Mouse (Mus musculus) forebrain, postnatal 0 days (tissue): Measurements from ENCODE around the gene Lamb3. TPM values are rescaled to one million over a fixed set of nuclear protein-coding genes. Genes with fewer than 3 reads are reported as not detected.

Source experiments
- ATAC-seq: fragments of 200-750 bp; cut with Nextera tagmentation; 2 replicates; pipeline ENCODE4 v1.8.0; 2017; ENCODE audit warnings: mild to moderate bottlenecking, moderate library complexity
- DNase-seq: peaks from one replicate; pipeline ENCODE4 v3.0.0-alpha.2; 2015
- H3K27ac ChIP-seq: fragments of 300-500 bp; sonication (generic); 2 replicates; pipeline ENCODE4 v1.5.1; 2014; ENCODE audit warnings: low read depth, mild to moderate bottlenecking, antibody characterized with exemption, low read length, moderate library complexity, mixed read lengths
- H3K27me3 ChIP-seq: fragments of 300-500 bp; sonication (generic); 2 replicates; pipeline ENCODE4 v1.6.1; 2014; ENCODE audit warnings: mild to moderate bottlenecking, low read length, mixed read lengths; ENCODE audit not compliant: insufficient read depth
- H3K36me3 ChIP-seq: fragments of 300-500 bp; sonication (generic); 2 replicates; pipeline ENCODE4 v1.6.1; 2014; ENCODE audit warnings: mild to moderate bottlenecking, moderate library complexity; ENCODE audit not compliant: insufficient read depth
- H3K4me1 ChIP-seq: fragments of 300-500 bp; sonication (generic); 2 replicates; pipeline ENCODE4 v1.6.1; 2014; ENCODE audit warnings: antibody characterized with exemption; ENCODE audit not compliant: insufficient read depth
- H3K4me2 ChIP-seq: fragments of 300-500 bp; sonication (generic); 2 replicates; pipeline ENCODE4 v1.6.1; 2014; ENCODE audit warnings: low read depth, mild to moderate bottlenecking, moderate library complexity
- H3K4me3 ChIP-seq: fragments of 300-500 bp; sonication (generic); 2 replicates; pipeline ENCODE4 v1.5.1; 2014; ENCODE audit warnings: low read depth, low read length, mixed read lengths
- H3K9ac ChIP-seq: fragments of 300-500 bp; sonication (generic); 2 replicates; pipeline ENCODE4 v1.6.1; 2014; ENCODE audit warnings: mild to moderate bottlenecking
- H3K9me3 ChIP-seq: fragments of 300-500 bp; sonication (generic); 2 replicates; pipeline ENCODE4 v1.6.1; 2016; ENCODE audit warnings: low read length
- CTCF ChIP-seq: sonication (generic); IDR thresholded peaks from 2 replicates; pipeline ENCODE4 v1.5.1; 2016; ENCODE audit warnings: antibody characterized with exemption, control low read depth, low read depth
- WGBS: fragments of 180-500 bp; shearing (Covaris S2); extraction: QIAGEN DNeasy Blood & Tissue Kit; methylation state at CpG from one replicate; pipeline ENCODE4 v1.1.7; 2014; 5-methylcytosine and 5-hydroxymethylcytosine counted together
- polyA plus RNA-seq: library from polyadenylated mRNA; unstranded; fragments of >200 nt; fragmentation: Nextera tagmentation; extraction: Ambion mirVana; gene quantifications from 2 replicates; pipeline ENCODE4 v1.2.1, GENCODE M21; 2015
- total RNA-seq: library from RNA; depleted of rRNA; stranded (reverse); fragments of >200 nt; gene quantifications from 2 replicates; pipeline ENCODE4 v1.2.3, GENCODE M21; 2014

Lamb3 gene
- total and polyA plus RNA-seq, 2 experiments from 2014 or later, result 1.1 to 1.5 TPM

GRCm38 (mm10) chr1:193191675-193192283 lies 15.7 kb upstream of the Lamb3 start:
- Histone ChIP-seq H3K9ac (no peak overlapping the region), H3K4me3 (no peak overlapping the region), H3K27me3 (no peaks in the 10 kb centered on the region), H3K4me1 (peaks cover 8% of the 10 kb centered on the region), H3K27ac (no peak overlapping the region), H3K4me2 (no peak overlapping the region), H3K36me3 (no peaks in the 10 kb centered on the region), H3K9me3 (no peaks in the 10 kb centered on the region)
- TF ChIP-seq CTCF, result no peak
- DNase-seq, result no peak
- WGBS, result 86% methylated on average over 7 of the region's 7 CpGs
- no peak for ATAC-seq

- Histone ChIP-seq H3K9me3 (no peaks in the 10 kb centered on the region), H3K4me1 (peaks cover 5% of the 10 kb centered on the region; the same call in 1 of the 2 replicates), H3K27me3 (no peaks in the 10 kb centered on the region), H3K9ac (no peak overlapping the region), H3K36me3 (no peaks in the 10 kb centered on the region), H3K27ac (no peak overlapping the region), H3K4me3 (no peak overlapping the region), H3K4me2 (no peak overlapping the region)
- 71% methylated on average over 3 of the region's 3 CpGs for WGBS
- ATAC-seq (no peak), DNase-seq (no peak)
- TF ChIP-seq CTCF, result no peak
These were observed 12.9 kb upstream of the Lamb3 start for GRCm38 (mm10) chr1:193194416-193195140.

DNA sequence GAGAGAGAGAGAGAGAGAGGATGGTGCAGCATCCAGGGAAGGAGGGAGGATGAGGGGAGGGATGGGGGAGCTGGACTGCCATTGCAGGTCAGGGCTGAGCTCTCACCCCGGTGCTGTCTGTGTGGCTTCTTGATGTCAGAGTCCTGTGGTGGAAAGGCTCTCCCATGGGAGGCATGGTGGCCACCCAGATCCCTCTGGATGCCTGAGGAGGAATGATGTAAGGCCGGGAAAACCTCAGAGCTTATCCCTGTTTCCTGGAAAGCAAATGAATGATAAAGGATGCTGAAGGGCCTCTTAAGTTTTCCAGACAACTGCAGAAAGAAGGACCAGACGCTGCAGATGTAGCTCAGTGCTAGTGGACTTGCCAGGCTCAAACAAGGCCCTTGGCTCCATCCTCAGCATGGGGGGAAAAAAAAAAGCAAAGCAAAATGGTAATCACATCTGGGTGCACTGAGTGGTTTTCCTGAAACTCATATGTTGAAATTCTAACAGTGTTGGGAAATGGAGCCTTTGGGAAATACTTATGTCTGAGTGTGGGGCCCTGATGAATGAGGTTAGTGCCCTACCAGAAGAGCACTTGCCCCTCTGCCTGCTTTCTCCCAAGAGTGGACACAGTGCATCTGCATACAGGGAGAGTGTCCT lies 12.2 kb upstream of the Lamb3 start:
- H3K27ac ChIP-seq, result no peak overlapping the region
- H3K4me2 ChIP-seq, result no peak overlapping the region
- H3K4me3 ChIP-seq, result no peak overlapping the region
- no peaks in the 10 kb centered on the region for H3K27me3 ChIP-seq
- 0 out of 2 replicates have a peak, but pooled peaks cover 1% of the 10 kb centered on the region for H3K4me1 ChIP-seq
- DNase-seq, result no peak
- no peak overlapping the region for H3K9ac ChIP-seq
- TF ChIP-seq CTCF, result no peak
- no peaks in the 10 kb centered on the region for H3K36me3 ChIP-seq
- H3K9me3 ChIP-seq, result no peaks in the 10 kb centered on the region
- WGBS, result 65% methylated on average over 3 of the region's 3 CpGs
- ATAC-seq, result no peak

DNA sequence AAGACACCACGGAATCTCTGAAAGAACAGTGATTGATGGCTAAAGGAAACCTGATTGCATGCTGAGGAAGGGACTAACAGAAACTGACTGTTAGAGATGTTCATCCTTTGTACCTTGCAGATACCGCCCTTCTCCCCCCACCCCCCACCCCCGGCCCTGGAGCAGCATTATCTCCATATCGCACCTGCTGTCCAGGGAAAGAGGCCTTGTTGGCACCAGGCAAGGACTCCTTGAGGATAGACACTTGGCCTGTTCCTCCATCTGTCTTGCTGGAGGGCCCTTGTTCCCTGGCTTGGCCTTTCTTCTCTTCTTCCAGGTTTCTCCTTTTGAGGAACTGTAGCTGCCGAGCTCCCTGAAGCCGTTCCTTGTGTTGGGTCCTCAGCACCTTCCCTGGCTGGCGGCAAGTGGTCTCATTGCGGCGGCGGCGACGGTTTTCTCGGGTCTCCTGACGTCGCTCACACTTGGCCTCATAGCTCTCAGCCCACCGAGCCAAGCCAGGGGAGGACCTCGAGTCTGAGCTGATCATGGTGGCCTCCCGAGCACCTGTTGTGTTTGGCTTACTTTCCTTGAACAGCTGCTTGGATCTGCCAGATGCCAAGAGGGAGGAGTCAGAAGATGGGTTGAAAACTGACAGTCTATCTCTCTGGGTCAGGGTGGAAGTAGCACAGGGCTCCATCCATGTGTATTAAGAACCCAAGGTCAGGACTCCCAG lies 9.8 kb upstream of the Lamb3 start:
- H3K4me2 ChIP-seq, result no peak overlapping the region
- no peak for TF ChIP-seq CTCF
- H3K27ac ChIP-seq, result no peak overlapping the region
- no peak overlapping the region for H3K9ac ChIP-seq
- H3K27me3 ChIP-seq, result no peaks in the 10 kb centered on the region
- H3K4me1 ChIP-seq, result no peaks in the 10 kb centered on the region
- H3K4me3 ChIP-seq, result no peak overlapping the region
- ATAC-seq, result no peak
- H3K9me3 ChIP-seq, result no peaks in the 10 kb centered on the region
- H3K36me3 ChIP-seq, result no peaks in the 10 kb centered on the region
- WGBS, result 91% methylated on average over 18 of the region's 18 CpGs
- no peak for DNase-seq

DNA sequence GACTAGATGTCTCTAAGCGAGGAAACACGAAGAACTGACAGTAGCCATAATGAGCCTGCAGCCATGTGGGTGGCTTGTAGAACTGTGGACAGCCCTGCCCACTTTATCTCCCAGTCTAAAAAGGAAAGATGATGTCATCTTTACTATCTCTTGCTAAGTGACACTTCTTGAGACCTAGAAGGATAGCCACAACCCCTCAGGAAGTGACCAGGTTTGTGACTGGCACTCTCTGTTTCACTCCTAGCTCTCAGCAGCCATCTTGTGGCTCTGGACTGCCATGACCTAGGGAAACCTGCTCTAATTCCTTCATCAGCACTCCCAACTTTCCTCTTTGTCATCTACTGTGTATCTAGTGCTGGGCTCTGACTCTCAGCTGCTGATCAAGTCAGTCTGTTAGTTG lies 9.2 kb upstream of the Lamb3 start:
- Histone ChIP-seq H3K4me3 (no peak overlapping the region), H3K9me3 (no peaks in the 10 kb centered on the region), H3K36me3 (no peaks in the 10 kb centered on the region), H3K27me3 (no peaks in the 10 kb centered on the region), H3K9ac (no peak overlapping the region), H3K27ac (no peak overlapping the region), H3K4me2 (no peak overlapping the region), H3K4me1 (no peaks in the 10 kb centered on the region)
- 0 out of 2 replicates have a peak, but pooled peaks have one; percentile 13 for TF ChIP-seq CTCF
- no peak for DNase-seq
- WGBS, result 86% methylated on average over 2 of the region's 2 CpGs
- no peak for ATAC-seq

DNA sequence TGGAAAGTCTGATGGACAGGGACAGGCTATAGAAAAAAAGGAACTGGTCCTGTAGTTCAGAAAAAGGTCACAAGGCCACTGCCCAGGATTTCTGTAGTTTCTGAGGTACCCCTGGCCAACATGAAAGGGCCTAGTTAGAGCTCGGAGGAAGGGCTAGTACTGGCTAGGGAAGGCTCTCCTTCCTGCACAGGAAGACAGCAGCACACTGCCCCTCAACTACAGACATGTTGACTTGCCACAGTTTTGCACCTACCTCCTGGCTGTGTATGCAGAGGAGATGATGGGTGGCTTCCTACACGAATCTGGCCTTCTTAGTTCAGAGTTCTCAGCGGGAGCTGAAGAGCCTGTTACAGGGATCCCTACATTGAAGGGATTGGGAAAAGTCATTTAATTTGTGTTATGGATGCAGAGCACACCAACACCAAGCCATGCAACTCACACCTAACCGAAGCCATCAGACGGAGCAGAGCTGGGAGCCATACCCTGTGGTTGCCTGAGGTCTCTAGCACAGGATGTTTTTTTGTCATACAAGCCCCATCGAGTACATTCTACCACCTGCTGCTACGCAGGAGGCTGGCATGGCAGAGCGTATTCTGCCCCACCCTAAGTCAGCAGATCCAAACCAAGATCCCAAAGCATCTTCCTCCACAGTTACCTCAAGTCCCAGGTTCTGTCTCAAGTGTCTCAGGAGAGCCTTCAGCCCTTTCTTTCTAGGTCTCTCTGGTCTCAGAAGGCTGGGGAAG lies 6.7 kb upstream of the Lamb3 start:
- Histone ChIP-seq H3K4me2 (no peak overlapping the region), H3K4me3 (no peak overlapping the region), H3K4me1 (no peaks in the 10 kb centered on the region), H3K9ac (no peak overlapping the region), H3K36me3 (no peaks in the 10 kb centered on the region), H3K27me3 (no peaks in the 10 kb centered on the region), H3K9me3 (no peaks in the 10 kb centered on the region), H3K27ac (no peak overlapping the region)
- 78% methylated on average over 8 of the region's 8 CpGs for WGBS
- DNase-seq (no peak), ATAC-seq (no peak)
- no peak for TF ChIP-seq CTCF
